Mouse (Mus musculus): Measurements from ENCODE around the gene Acot7. TPM values are rescaled to one million over a fixed set of nuclear protein-coding genes. Genes with fewer than 3 reads are reported as not detected.
"Not testable (repeated sequence)": the region's sequence is repeated elsewhere in the genome, so short reads cannot be mapped to it uniquely, and the experiment has no call there.

Gene Acot7
- total RNA-seq, 4 experiments from 2014 or later, result 297 to 327 (median 321) TPM

DNA sequence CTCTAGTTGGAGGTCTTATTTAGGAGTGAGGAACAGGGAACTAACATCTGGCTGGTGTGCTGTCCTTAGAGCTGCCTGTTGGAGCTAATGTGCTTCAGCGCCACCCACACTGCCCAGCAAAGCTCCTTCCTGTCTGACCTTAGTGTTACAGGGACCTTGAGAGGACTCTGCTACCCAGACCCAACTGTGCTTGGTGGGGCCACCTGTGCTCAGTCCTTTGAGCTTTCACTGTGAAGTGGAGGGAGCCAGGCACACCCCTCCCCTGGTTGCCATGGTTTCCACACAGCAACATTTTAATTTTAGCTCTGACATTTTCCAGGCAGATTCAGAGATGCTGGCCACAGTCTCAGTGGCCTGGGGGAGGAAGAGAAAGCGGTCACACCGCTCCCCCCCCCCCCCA is 25.0 kb downstream of the Acot7 start:
- no peak for DNase-seq (ENCODE audit: low spot score in 2 of 2)

GRCm38 (mm10) chr4:152204663-152205062 is 26.7 kb downstream of the Acot7 start:
- DNase-seq (ENCODE audit: low spot score in 2 of 2), result no peak

DNA sequence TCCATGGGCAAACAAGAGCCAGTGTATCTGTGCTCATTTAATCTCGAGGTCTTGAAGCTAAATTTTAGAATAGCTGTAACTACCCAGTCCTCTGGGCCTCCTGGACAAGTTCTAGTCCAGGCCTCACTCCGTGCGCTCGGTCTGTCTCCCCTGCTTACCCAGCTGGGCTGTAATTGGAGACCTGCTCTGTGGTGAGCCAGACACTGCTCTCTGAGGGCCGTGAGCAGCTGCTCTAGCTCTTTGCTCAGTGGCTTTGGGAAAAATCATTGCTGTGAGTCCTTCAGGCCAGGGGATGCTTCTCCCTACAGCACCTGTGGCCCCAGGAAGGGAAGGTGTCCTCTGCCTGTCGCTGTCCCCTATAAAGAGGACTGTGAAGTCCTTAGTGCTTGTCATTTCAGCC is 28.3 kb downstream of the Acot7 start:
- no peak for DNase-seq (ENCODE audit: low spot score in 2 of 2)

DNA sequence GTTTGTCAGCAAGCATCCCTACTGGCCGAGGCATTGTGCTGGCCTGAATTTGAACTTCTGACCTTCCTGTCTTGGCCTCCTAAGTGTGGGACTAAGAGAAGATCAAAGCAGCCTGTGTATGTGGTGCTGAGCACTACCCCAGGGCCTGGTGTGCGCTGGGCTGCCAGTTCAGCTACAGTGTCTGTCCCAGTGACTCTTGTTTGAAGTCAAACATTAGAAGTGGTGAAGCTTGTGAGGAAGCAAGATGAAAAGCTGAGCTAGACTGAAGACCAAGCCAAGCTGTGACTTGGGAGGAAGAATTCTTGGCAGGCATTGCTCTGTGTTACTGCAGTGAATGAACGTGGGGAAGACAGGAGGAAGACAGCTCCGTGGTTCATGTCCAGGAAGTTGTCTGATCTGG is 31.7 kb downstream of the Acot7 start:
- DNase-seq (ENCODE audit: low spot score in 2 of 2), result no peak

DNA sequence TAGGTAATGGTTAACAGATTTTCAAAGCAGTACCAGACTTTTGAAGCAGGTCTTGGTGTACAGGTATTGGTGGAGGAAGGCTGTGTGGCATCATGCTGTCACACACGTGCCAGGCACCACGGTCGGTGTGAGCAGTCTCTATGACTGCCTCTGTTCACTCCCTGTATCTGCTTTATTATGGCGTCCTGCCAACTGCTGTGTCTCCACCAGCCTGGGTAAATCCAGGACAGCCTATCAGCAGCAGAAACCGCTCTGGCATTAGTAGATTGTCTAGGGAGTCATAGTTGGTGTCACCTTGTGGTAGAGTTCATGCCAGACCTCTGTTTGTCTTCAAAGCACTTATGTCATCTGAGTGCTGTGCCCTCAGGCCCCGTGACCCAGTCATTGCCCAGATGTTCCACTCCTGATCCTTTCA is 34.2 kb downstream of the Acot7 start:
- DNase-seq (ENCODE audit: low spot score in 2 of 2), result no peak

DNA sequence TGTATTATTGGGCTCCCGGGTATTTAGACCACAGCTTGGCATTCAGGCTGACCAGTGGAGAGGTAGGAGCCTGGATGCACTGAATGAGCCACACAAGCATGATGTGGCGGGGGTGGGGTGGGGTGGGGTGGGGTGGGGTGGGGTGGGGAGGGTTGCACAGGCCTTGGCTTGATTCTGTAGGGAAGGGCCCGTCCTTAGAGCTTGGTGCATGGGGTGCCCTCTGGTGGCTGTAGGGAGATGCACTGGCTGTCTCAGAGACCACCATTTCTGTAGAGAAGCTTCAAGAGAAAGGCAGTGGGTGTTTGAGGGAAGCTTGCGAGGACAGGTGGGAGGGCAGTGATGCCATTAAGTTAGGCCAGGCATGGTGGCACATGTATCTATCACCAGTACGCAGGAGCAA is 34.6 kb downstream of the Acot7 start:
- DNase-seq (ENCODE audit: low spot score in 2 of 2), result peak; percentile 67 to 70

- DNase-seq (ENCODE audit: low spot score in 2 of 2), result no peak
Observed at GRCm38 (mm10) chr4:152212974-152213373, 35.0 kb downstream of the Acot7 start.

- peak; percentile 84 to 95 for DNase-seq (ENCODE audit: low spot score in 2 of 2)
Observed at GRCm38 (mm10) chr4:152213760-152214480, 36.0 kb downstream of the Acot7 start.

GRCm38 (mm10) chr4:152214871-152215415 is 37.0 kb downstream of the Acot7 start:
- no peak for DNase-seq (ENCODE audit: low spot score in 2 of 2)

DNA sequence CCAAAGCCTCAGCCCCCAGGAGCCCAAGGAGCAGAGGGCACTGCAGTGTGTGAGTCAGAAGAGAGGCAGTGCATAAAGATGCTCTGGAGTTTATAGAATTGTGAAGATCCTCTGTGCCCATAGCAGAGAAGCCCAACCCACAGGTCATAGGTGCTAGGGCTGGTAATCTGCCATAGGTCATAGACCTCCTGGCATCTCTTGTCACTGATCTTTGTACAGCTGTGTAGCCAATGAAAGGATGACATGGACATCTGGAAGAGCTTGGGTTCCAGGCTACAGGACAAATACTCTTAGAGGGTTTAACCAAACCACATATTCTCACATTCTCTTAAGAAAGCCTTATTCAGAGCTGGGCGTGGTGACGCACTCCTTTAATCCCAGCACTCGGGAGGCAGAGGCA is 41.7 kb downstream of the Acot7 start:
- no peak for DNase-seq (ENCODE audit: low spot score in 2 of 2)

GRCm38 (mm10) chr4:152220771-152221410 is 43.0 kb downstream of the Acot7 start:
- no peak for DNase-seq (ENCODE audit: low spot score in 2 of 2)

DNA sequence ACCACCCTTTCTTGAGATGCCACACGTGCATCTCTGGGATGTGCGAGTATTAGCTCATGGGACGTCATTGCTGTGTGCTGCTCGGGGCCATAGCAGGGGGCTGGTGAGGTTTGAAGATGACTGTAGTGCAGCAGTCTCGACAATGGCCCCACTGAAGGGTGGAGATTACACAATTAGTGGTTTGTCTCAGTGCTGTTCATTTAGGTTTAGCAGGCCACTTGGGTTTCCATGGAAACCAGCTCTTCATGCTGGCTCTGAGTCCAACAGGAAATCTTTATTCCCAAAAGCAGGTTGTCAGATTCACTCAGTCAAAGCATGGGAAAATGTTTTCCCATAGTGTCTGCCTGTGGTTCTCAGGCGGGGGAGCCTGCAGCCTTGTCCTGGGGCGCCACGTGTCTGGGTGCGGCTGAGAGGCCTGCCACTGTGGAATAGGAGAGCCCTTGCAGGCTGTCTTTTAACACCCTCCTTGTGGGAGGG is 43.5 kb downstream of the Acot7 start:
- DNase-seq (ENCODE audit: low spot score in 2 of 2), result peak; percentile 56 to 63

DNA sequence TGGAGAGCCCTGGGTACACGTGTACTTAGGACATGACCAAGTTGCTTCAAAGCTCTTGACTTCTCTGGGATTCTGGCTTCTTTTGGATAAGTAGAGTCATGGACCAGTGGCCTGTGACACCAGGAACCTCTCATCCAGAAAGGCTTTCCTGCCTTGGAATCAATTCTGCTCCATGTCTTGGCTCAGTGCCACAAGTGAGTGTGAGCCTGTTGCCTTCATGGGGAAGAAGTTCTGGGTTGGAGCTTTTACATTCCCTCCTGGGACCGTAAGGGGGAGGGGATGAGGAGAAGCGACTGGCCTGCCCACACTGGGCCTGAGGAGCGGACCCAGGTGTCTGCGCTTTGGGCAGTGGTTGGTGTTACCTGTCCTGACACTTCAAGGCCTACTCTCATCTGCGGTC is 44.2 kb downstream of the Acot7 start:
- DNase-seq (ENCODE audit: low spot score in 2 of 2), result no peak

DNA sequence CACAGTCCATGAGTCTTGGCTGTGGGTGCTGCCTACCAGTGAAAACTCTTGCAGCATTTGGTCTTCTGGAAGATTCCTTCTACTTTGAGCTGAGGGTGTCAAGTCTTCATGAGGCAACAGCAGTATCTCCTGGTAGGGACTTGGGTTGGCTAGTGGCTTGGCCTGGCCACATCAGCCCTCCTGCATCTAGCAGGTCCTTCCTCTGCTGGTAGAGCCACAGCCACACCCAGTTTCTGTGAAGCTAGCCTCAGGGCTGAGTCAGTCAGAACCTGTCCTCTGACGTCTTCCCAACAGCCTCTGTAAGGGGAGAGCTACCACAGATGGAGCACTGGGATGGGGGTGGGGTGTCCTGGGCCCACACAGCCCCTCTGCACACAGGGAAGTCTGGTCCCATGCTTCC is 44.6 kb downstream of the Acot7 start:
- DNase-seq (ENCODE audit: low spot score in 2 of 2), result no peak

GRCm38 (mm10) chr4:152224156-152224555 is 46.2 kb downstream of the Acot7 start:
- DNase-seq (ENCODE audit: low spot score in 2 of 2), result no peak

GRCm38 (mm10) chr4:152226901-152227486 is 49.1 kb downstream of the Acot7 start:
- peak; percentile 78 to 79 for DNase-seq (ENCODE audit: low spot score in 2 of 2)

DNA sequence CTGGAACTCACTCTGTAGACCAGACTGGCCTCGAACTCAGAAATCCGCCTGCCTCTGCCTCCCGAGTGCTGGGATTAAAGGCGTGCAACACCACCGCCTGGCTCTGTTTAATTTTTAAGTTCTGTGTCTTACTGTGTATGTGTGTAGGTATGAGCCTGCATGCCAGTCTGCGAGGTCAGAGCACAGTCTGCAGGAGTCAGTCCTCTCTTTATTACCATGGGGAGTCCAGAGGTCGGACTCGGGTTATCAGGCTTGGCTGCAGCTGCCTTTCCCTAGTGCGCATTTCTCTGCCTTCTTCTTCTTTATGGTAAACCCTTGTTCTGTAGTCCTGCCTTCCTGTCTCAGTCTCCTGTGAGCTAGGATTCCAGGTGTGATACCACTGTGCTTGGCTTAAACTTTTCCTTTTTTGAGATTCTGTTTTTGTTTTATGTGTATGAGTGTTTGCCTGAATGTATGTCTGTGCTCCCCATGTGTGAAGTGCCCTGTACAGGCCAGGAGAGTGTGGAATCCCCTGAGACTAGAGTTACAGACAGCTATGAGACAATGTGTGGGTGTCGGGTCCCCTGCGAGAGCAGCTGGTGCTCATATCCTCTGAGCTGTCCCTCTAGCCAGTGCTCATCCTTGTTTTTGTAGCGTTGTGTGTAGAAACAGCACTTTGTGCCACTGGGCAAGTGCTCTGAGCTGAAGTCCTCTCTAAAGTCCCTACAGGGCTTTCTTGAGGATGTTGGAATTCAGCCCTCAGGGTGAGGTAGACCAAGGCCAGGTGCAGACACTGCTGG is 50.0 kb downstream of the Acot7 start:
- no peak for DNase-seq (ENCODE audit: low spot score in 2 of 2)

DNA sequence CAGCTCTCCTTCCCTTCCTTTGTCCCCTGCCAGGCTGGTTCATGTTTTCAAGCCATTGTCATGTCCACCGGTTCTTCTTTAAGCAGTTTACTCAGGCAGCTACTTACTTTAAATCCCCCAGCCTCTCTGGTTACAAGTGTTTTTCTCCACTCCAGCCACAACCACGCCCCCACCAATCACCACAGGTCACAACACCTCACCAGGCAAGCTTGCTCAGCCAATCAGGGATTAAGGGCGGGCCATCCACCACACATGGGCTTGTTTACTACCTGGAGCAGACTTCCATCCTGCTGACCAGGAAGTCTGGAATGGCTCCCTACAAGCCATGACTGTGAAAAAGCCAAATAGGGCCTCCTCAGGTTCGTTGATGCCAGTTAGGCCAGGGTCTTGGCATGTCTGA is 52.4 kb downstream of the Acot7 start:
- not testable (repeated sequence) for DNase-seq (ENCODE audit: low spot score in 2 of 2)

- DNase-seq (ENCODE audit: low spot score in 2 of 2), result no peak
Observed at GRCm38 (mm10) chr4:152231326-152231725, 53.4 kb downstream of the Acot7 start.

- DNase-seq (ENCODE audit: low spot score in 2 of 2), result no peak
Observed at GRCm38 (mm10) chr4:152232411-152232903, 54.5 kb downstream of the Acot7 start.

GRCm38 (mm10) chr4:152239974-152240373 is 62.0 kb downstream of the Acot7 start:
- no peak for DNase-seq (ENCODE audit: low spot score in 2 of 2)

Data from layer of hippocampus, adult 8-10 months (tissue).